Mouse (Mus musculus) G1E (cell line): Measurements from ENCODE around the gene Cldn24. TPM values are rescaled to one million over a fixed set of nuclear protein-coding genes. Genes with fewer than 3 reads are reported as not detected.

ENCODE experiments used
- ATAC-seq: 2 replicates; pipeline ENCODE4 v1.8.0; 2016; ENCODE audit warnings: mild to moderate bottlenecking; ENCODE audit not compliant: insufficient number of reproducible peaks, poor library complexity, low FRiP score, severe bottlenecking; ENCODE audit errors: extremely low read depth
- DNase-seq: peaks from one replicate; pipeline ENCODE4 v3.0.0; 2012; ENCODE audit warnings: low spot score
- H3K27me3 ChIP-seq: 2 replicates; pipeline ENCODE4 v1.6.1; 2012; ENCODE audit warnings: mild to moderate bottlenecking, low read length, inconsistent platforms; ENCODE audit not compliant: insufficient read depth
- H3K36me3 ChIP-seq: replicated peaks from 2 replicates; pipeline ENCODE3; 2012; ENCODE audit warnings: mild to moderate bottlenecking, inconsistent platforms
- H3K4me1 ChIP-seq: 2 replicates; pipeline ENCODE4 v1.6.1; 2012; ENCODE audit warnings: low read depth, low read length, inconsistent platforms, mixed read lengths; ENCODE audit not compliant: insufficient read depth
- H3K4me3 ChIP-seq: 2 replicates; pipeline ENCODE4 v1.5.1; 2012; ENCODE audit warnings: low read depth, mild to moderate bottlenecking, inconsistent platforms, low read length, moderate library complexity, mixed read lengths
- H3K9me3 ChIP-seq: replicated peaks from 2 replicates; pipeline ENCODE4 v1.6.1; 2012; ENCODE audit warnings: inconsistent platforms
- CTCF ChIP-seq: IDR thresholded peaks from 2 replicates; pipeline ENCODE4 v1.5.1; 2012; ENCODE audit warnings: low read depth, low read length, inconsistent platforms, mixed read lengths
- GATA1 ChIP-seq: IDR thresholded peaks from 2 replicates; pipeline ENCODE4 v1.6.1; 2012; ENCODE audit warnings: borderline replicate concordance, low read length, inconsistent platforms, mixed read lengths
- GATA2 ChIP-seq: IDR thresholded peaks from 2 replicates; pipeline ENCODE4 v1.6.1; 2012; ENCODE audit warnings: low read depth, low read length, inconsistent platforms, borderline replicate concordance
- POLR2AphosphoS5 ChIP-seq: IDR thresholded peaks from 2 replicates; pipeline ENCODE4 v1.6.1; 2012; ENCODE audit warnings: low read depth, low read length, inconsistent platforms; ENCODE audit not compliant: insufficient replicate concordance
- TAL1 ChIP-seq: conservative IDR thresholded peaks from 2 replicates; pipeline ENCODE4 v1.6.1; 2012; ENCODE audit warnings: low read depth, low read length, inconsistent platforms, mixed read lengths
- polyA plus RNA-seq: library from polyadenylated mRNA; stranded (reverse); fragments of >175 nt; gene quantifications from 2 replicates; pipeline ENCODE4 v1.2.3, GENCODE M21; 2012
- total RNA-seq, 2 experiments: library from RNA; stranded (forward) in 1 of 2; stranded (reverse) in 1 of 2; fragments of 200-1000 nt in 1 of 2; fragments of >200 nt in 1 of 2; fragmentation: Nextera tagmentation in 1 of 2; gene quantifications; 2 replicates each; pipeline ENCODE4 v1.2.3; 2014 to 2017

Gene Cldn24
- total and polyA plus RNA-seq, 3 experiments = 0.33 TPM; not detected in 2

DNA sequence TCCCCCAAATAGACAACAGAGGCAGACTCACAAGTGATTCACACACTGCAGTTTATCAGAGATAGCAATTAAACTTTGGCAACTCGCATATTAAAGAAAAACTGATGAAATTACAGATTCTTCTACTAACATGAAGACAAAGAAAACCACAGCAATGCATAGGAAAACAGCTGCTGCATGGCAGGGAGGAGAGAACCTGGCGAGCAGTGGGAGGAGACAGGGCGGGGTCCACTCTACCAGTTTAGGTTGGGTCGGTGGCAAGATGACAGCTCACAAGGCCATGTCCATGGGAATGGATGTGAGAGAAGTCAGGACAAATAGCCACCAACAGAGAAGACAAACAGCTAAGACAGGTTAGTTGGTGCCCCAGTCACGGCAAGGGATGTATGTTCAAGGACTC is 30.8 kb downstream of the Cldn24 start:
- peaks cover 67% of the 10 kb centered on the region for H3K36me3 ChIP-seq
- no peaks in the 10 kb centered on the region for H3K4me1 ChIP-seq
- TF ChIP-seq GATA2 = no peak
- H3K9me3 ChIP-seq = no peaks in the 10 kb centered on the region
- no peaks in the 10 kb centered on the region for H3K27me3 ChIP-seq
- no peak overlapping the region for H3K4me3 ChIP-seq
- DNase-seq = no peak
- ATAC-seq = no peak

- ATAC-seq (no peak), DNase-seq (no peak)
- peaks cover 65% of the 10 kb centered on the region for H3K36me3 ChIP-seq
- no peaks in the 10 kb centered on the region for H3K27me3 ChIP-seq
- TF ChIP-seq GATA1 (no peak), TAL1 (no peak), POLR2AphosphoS5 (no peak), GATA2 (no peak), CTCF (no peak)
- no peak overlapping the region for H3K4me3 ChIP-seq
- no peaks in the 10 kb centered on the region for H3K9me3 ChIP-seq
- H3K4me1 ChIP-seq = no peaks in the 10 kb centered on the region
Observed at GRCm38 (mm10) chr8:47853356-47853755, 31.4 kb downstream of the Cldn24 start.

DNA sequence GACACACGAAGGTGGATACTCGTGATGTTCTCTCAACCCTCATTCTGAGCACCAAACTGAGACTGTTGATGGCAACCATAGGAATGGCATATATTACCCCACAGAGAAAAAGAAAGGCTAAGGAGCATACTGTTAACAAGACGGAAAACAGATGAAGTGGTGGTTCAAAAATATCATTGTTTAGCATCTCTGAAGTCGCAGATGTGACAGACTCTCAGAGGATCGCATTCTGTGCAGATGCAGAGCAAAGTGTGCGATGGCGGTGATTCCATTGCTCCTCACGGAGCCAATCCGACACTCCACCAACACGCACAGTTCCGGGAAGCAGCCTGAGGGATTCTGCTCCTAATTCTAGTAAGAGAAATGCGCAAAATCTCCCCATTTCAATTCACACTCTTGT is 37.3 kb downstream of the Cldn24 start:
- H3K27me3 ChIP-seq = no peaks in the 10 kb centered on the region
- no peak overlapping the region for H3K4me3 ChIP-seq
- DNase-seq (no peak), ATAC-seq (no peak)
- no peaks in the 10 kb centered on the region for H3K9me3 ChIP-seq
- no peaks in the 10 kb centered on the region for H3K4me1 ChIP-seq
- TF ChIP-seq TAL1 = no peak
- TF ChIP-seq GATA2 = no peak
- no peak for TF ChIP-seq GATA1
- TF ChIP-seq CTCF = no peak
- H3K36me3 ChIP-seq = peaks cover 68% of the 10 kb centered on the region

DNA sequence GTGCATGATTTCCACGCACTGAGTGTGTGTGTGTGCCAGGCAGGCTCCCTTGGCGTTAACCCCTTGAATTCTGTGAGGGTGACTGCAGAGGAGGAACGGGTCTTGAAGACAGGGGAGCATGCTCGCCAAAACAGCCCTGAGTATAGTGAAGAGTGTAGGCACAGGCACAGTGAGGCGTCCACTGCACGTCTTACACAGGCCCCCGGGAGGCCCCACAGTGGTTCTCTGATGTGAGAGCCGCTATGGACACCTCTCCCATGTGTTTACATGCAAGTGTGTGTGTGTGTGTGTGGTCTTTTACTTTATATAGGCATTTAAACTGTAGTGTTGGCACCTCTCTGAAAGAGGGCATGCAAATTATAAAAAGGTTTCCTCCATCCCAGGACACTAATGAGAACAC is 44.6 kb downstream of the Cldn24 start:
- ATAC-seq (no peak), DNase-seq (no peak)
- Histone ChIP-seq H3K4me3 (no peak overlapping the region), H3K9me3 (no peaks in the 10 kb centered on the region), H3K36me3 (peaks cover 78% of the 10 kb centered on the region), H3K27me3 (no peaks in the 10 kb centered on the region), H3K4me1 (no peaks in the 10 kb centered on the region)
- TF ChIP-seq GATA2 (no peak), POLR2AphosphoS5 (no peak), GATA1 (no peak), CTCF (no peak), TAL1 (no peak)

- Histone ChIP-seq H3K4me1 (no peaks in the 10 kb centered on the region), H3K4me3 (no peak overlapping the region), H3K36me3 (peaks cover 80% of the 10 kb centered on the region), H3K9me3 (no peaks in the 10 kb centered on the region), H3K27me3 (no peaks in the 10 kb centered on the region)
- peak; percentile 83 for ATAC-seq
- TF ChIP-seq CTCF (peak; percentile 86), GATA2 (no peak), GATA1 (no peak)
- DNase-seq = peak; percentile 36
Observed at GRCm38 (mm10) chr8:47867067-47867466, 45.1 kb downstream of the Cldn24 start.

Other genes starting within 250 kb of the Cldn24 start
- gene Ing2, start 146.6 kb upstream of the Cldn24 start, total RNA-seq (2014; fragmentation: Nextera tagmentation) = 32.2 and 55.6 TPM in 2 replicates
- 22.8 and 33.0 TPM in 2 replicates for gene Ing2, start 146.6 kb upstream of the Cldn24 start, total RNA-seq (2017)
- 5.7 and 6.6 TPM in 2 replicates for gene Ing2, start 146.6 kb upstream of the Cldn24 start, polyA plus RNA-seq
- 16.9 and 18.4 TPM in 2 replicates for gene Cdkn2aip, start 108.2 kb upstream of the Cldn24 start, total RNA-seq (2014; fragmentation: Nextera tagmentation)
- gene Cdkn2aip, start 108.2 kb upstream of the Cldn24 start, total RNA-seq (2017) = 19.2 and 20.3 TPM in 2 replicates
- 6.5 and 9.6 TPM in 2 replicates for gene Cdkn2aip, start 108.2 kb upstream of the Cldn24 start, polyA plus RNA-seq
- gene Cldn22, start 2.3 kb downstream of the Cldn24 start, total RNA-seq (2014; fragmentation: Nextera tagmentation) = not detected in 2 replicates
- 0.22 TPM in 1 of 2 replicates, not detected in the other for gene Cldn22, start 2.3 kb downstream of the Cldn24 start, total RNA-seq (2017)
- gene Cldn22, start 2.3 kb downstream of the Cldn24 start, polyA plus RNA-seq = not detected in 2 replicates
- 7.8 and 8.1 TPM in 2 replicates for gene Wwc2, start 168.8 kb downstream of the Cldn24 start, total RNA-seq (2014; fragmentation: Nextera tagmentation)
- gene Wwc2, start 168.8 kb downstream of the Cldn24 start, total RNA-seq (2017) = 3.5 and 4.0 TPM in 2 replicates
- 7.4 and 7.5 TPM in 2 replicates for gene Wwc2, start 168.8 kb downstream of the Cldn24 start, polyA plus RNA-seq